Mouse (Mus musculus): ENCODE measurements around the gene Cntln.

DNA sequence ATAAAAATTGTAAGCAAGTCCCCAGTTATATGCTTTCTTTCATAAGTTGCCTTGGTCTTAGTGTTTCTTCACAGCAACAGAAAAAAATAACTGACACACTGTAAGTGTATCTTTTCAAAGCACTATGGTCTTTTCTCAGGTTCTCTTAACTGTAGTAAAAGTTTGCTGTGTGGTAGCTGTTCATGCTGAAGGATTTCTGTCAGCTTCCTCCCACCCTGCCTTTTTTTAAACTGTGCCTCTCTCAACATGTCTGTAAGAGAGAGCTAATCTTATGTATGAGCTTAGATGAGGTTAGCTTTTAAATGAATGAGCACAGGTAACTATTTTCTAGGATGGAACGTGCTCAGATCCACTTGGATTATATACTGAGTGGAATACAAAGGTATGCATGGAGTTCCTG, 170.5 kb downstream of the Cntln start:
- TF ChIP-seq CTCF (IDR thresholded peaks at IDR 0.05): no peak
- TF ChIP-seq EP300 (IDR thresholded peaks at IDR 0.05): no peak
